Mouse (Mus musculus) gonadal fat pad, adult 2 months (tissue): ENCODE measurements at regions not wholly inside any gene's neighbourhood (a gene's known extent, or its start where the extent isn't known, plus 50 kb on each side); places are given as distances from the start of the nearest gene placed in this dataset.

ENCODE experiments used
- DNase-seq: peaks from one replicate; pipeline ENCODE4 v3.0.0-alpha.2; 2012; ENCODE audit warnings: low read depth

GRCm38 (mm10) chr11:24685545-24686467 lies 608.0 kb downstream of the Bcl11a start:
- DNase-seq: no peak

DNA sequence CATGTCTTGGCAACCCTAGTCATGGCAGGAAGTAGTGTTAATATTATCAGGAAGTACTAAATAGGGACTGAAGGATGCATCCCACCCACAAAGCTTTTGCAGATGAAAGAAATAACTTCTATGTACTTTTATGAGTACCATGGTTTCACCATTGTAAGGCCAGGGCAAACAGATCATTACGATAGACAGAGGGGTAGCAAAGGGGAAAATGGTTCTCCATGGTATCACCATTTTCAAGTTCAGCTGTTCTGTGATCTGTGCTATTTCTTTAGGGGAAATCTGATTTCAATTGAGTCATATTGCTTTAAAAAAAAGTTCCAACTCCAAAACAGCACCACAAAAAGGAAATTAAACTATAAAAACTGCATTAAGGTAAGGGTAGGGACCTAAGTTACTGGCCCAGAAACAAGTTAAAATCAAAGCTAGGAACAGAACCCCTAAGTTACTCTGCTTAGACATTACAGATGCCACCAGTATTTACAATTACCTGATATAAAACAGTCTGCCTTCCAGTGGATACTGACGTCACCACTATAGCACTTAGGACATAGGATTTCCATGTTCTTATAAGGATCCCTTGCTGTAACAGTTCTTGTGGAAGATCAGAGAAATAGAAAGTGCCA lies 610.4 kb downstream of the Bcl11a start:
- no peak for DNase-seq

DNA sequence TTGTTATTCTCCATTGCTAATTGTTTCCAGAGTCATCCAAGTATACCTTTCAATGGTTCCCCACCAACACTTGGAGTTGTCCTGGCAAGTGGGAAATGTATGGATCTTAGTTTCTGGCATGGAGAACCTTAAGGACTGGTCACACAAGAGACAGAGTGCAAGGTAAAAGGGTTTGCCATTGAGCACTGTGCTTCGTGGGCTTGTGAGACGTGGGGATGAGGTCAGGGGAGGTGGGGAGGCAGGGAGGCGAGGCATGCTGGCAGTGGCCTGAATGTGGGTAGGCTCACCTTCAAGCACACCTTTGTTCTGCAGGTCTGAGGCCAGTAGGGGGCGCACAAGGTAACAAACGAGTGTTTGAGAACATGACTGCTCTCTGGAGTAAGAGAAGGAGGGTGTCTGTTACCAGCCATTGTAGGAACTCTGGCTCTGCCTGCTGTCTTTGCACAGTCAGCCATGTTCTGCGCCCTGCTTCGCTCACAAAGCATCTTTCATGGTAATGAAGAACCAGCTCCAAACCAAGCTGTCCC lies 612.0 kb downstream of the Bcl11a start:
- DNase-seq: no peak

DNA sequence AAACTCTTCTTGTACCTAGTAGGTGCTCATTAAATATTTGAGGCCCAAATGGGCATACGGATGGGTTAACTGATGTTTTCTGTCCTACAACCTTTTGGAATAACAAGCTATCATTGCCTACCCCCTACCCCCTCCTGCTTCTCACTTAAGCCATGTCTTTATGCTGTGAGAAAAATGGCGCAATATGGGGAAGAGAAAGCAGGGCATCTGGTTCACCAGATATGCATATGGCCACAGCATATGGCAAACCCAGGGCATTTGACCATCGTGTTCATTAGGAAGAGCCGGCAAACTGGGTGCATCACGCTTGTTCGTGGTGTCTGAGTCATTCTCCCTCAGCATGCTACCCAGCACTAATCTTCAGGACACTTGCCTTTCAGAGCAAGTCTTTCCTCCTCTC lies 616.1 kb downstream of the Bcl11a start:
- DNase-seq: no peak

DNA sequence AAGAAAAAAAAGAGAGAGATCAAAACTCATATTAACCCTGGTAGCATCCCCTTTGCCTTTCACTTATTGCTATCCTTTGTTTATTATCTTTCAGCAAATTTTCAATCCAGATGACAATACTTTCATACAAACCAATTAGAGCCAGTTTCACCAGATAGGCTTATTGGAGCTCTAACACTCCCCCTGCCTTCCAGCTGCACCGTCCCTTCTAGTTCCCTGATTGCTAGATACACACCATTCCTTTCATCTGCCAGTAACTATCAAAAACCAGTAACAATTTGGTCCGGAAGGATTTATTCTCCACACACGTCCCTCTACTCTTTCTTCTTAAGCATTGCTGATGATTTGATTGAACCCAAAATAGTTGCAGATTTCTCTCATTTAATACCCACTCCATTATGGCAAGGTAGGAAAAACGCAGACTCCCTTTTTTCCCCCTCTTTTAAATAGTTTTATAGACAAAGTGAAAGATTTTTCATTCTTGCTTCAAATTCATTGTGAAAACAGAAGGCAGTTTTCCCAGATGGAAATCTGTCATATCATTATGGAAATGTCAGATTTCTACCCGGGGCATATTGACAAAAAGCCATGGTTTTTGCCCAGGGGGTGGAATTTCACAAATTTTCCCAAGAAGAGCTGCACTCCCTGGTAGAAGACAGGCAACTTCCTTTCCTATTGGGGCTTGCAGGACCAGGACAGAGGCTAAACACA lies 617.3 kb downstream of the Bcl11a start:
- DNase-seq: no peak

- no peak for DNase-seq
These were observed 618.7 kb downstream of the Bcl11a start for GRCm38 (mm10) chr11:24696561-24696960.

GRCm38 (mm10) chr11:24708790-24709189 lies 630.9 kb downstream of the Bcl11a start:
- no peak for DNase-seq

GRCm38 (mm10) chr11:24716539-24717287 lies 638.9 kb downstream of the Bcl11a start:
- DNase-seq: no peak

- no peak for DNase-seq
These were observed 646.5 kb downstream of the Bcl11a start for GRCm38 (mm10) chr11:24724259-24724937.

DNA sequence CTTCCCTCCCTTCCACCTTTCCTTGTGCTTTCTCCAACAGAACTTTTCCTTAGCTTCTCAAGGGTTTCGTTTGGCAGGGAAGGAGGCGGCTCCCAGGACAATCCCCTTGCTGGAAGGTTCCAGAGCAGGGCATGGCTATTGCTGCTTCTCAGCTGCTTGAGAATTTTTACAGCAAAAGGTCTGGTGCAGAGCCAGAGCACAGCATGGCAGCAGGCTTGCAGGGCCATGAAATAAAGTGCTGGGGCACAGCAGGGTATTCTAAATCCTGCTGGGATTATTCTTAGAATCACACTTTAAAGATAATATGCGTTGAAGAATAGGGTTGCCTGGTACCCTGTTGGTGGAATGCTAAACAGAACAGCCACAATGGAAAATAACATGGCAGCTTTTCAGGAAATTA lies 648.5 kb downstream of the Bcl11a start:
- no peak for DNase-seq

DNA sequence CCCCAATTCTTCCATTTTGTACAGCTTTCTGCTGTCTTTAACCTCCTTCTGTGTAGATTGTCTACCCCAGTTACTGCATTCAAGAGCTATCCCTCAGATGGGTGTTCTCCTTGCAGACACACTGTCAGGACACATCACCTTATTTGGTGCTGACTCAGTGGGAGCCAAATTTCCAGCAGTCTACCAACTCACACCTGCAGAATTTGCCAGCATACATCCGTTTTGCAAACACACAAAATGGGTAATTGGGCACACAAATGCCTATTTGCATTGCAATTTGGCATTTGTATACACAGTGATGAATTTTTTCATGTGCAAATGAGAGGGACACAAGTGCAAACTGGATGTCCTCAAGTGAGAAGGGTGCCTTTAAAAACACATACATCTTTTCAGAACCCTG lies 649.5 kb downstream of the Bcl11a start:
- no peak for DNase-seq

GRCm38 (mm10) chr11:24731431-24731830 lies 653.6 kb downstream of the Bcl11a start:
- DNase-seq: no peak

GRCm38 (mm10) chr11:24739710-24740255 lies 661.9 kb downstream of the Bcl11a start:
- no peak for DNase-seq

DNA sequence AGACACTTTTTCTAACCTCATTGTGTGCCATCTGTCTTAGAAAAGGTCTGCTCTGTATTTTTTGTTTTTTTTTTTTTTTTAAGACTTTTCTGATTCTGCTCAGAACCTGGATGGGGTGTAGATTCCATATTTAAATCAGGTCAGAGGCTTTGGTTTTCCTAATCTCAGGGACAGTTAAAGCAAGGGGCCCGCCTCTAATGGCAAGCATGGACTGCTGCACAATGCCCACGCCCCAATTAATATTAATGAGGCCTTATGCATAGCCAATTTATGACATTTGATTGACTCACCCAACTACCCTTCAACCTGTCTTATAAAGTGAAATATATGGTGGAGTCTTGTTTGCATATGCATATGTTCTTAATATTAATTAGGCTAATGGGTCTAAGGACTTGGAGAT lies 662.6 kb downstream of the Bcl11a start:
- DNase-seq: no peak

- no peak for DNase-seq
These were observed 664.7 kb downstream of the Bcl11a start for GRCm38 (mm10) chr11:24742561-24742960.

DNA sequence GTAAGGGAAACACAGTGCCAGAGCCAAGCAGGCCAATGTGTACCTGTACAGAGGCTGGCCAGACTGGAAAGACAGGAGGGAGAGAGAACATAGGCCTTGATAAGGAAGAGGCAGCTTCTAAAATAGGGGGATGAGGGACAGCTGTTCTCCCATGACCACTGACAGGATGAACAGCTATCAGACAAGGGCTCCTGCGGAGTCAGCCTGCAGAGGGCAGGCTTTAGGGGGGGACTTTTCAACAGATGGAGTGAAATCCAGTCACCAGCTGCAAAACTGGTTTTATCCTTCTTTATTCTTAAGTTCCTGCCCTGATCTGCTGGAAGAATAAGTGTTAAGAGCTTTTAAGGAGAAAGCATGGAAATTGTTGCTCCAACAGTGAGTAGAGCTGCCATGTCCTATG lies 665.6 kb downstream of the Bcl11a start:
- DNase-seq: no peak

DNA sequence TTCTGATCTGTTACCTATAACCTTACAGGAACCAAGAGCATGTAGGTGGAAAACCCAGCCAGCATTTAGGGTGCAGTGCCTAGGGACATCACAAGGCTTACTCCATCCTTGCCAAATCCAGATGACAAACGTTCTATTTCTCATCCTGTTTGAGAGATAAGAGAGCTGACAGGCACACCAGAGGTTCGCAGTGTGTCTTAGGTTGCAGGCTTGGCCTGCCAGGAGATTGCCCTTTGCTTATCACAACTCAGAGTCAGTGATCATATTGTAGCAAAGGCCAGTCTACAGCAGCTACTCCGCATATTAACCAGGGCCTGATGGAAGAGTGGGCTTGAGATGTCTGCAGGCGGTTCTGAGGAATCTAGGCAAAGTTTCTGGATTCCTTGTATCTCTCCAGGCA lies 668.0 kb downstream of the Bcl11a start:
- DNase-seq: no peak

GRCm38 (mm10) chr11:24750144-24750779 lies 672.4 kb downstream of the Bcl11a start:
- no peak for DNase-seq

- no peak for DNase-seq
These were observed 680.3 kb downstream of the Bcl11a start for GRCm38 (mm10) chr11:24758130-24758529.

DNA sequence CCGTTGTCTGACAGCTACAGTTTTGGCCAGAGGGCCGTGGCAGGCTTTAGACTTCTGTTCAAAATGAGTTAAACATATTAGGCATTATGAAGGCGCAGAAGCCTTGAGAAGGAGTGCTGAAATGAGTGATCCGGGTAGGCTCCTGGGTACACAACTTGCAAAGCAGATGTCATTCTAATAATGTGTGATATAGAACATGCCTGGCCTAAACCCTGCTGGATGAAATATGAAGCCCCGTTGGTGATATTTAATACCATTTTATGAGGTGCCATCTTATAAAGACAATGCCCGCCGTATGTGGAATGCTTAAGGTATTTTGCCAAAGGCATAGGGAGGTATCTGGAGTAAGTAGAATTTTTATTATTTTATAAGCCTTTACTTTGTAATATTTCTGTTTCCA lies 705.6 kb downstream of the Bcl11a start:
- DNase-seq: no peak
